Mouse (Mus musculus): Measurements from ENCODE around the gene Tff2.

DNA sequence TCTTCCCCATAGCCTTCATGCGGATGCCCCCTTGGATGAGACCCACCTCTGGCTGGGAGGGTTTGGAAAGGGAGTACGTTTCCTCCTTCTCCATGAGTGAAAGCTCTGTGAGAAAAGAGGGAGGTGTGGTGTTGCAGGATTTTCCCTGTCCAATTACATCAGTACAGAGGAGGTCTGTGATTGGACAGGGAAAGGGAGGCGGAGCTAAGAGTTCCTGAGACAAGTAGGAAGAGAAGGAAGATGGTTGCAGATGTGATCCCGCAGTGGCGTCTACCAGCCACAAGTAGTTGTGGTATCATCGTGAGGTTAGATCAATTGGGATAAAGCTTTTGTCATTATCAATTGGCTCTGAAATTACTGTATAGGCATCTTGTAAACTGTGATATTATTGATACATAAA, 13.8 kb upstream of the Tff2 start:
- TF ChIP-seq USF1 (IDR thresholded peaks at IDR 0.05; ENCODE audit: low read depth, low read length) = no peak
- no peak for TF ChIP-seq EP300 (IDR thresholded peaks at IDR 0.05; ENCODE audit: low read length)
- no peak for TF ChIP-seq BHLHE40 (IDR thresholded peaks at IDR 0.05; ENCODE audit: low read depth, low read length)
- no peak for TF ChIP-seq NELFE (IDR thresholded peaks at IDR 0.05; ENCODE audit: low read depth, low read length)
- TF ChIP-seq CHD2 (IDR thresholded peaks at IDR 0.05; ENCODE audit: low read length) = no peak
- no peak for TF ChIP-seq ZNF384 (IDR thresholded peaks at IDR 0.05; ENCODE audit: low read depth, low read length)
- TF ChIP-seq CTCF (conservative IDR thresholded peaks at IDR 0.05 in 1 of 2, IDR thresholded peaks at IDR 0.05 in 1 of 2; ENCODE audit: low read depth in 2 of 2, low read length in 2 of 2) = no peak
- no peak for TF ChIP-seq PAX5 (IDR thresholded peaks at IDR 0.05; ENCODE audit: low read length)
- no peak for TF ChIP-seq ZC3H11A (IDR thresholded peaks at IDR 0.05; ENCODE audit: low read depth, low read length)
- TF ChIP-seq NRF1 (IDR thresholded peaks at IDR 0.05; ENCODE audit: low read depth, low read length) = no peak
- no peak for TF ChIP-seq KAT2A (IDR thresholded peaks at IDR 0.05; ENCODE audit: insufficient replicate concordance, low read length)
- no peak for TF ChIP-seq CHD1 (IDR thresholded peaks at IDR 0.05; ENCODE audit: low read depth, low read length)
- no peak for TF ChIP-seq MXI1 (IDR thresholded peaks at IDR 0.05; ENCODE audit: low read depth, low read length)
- TF ChIP-seq POLR2A (IDR thresholded peaks at IDR 0.05; ENCODE audit: low read depth, low read length) = no peak
